Mouse (Mus musculus): ENCODE measurements around the gene Srgn. TPM values are rescaled to one million over a fixed set of nuclear protein-coding genes. Genes with fewer than 3 reads are reported as not detected.

Gene Srgn
- polyA plus RNA-seq, 1 experiment from 2014 or later: 9.6 TPM

DNA sequence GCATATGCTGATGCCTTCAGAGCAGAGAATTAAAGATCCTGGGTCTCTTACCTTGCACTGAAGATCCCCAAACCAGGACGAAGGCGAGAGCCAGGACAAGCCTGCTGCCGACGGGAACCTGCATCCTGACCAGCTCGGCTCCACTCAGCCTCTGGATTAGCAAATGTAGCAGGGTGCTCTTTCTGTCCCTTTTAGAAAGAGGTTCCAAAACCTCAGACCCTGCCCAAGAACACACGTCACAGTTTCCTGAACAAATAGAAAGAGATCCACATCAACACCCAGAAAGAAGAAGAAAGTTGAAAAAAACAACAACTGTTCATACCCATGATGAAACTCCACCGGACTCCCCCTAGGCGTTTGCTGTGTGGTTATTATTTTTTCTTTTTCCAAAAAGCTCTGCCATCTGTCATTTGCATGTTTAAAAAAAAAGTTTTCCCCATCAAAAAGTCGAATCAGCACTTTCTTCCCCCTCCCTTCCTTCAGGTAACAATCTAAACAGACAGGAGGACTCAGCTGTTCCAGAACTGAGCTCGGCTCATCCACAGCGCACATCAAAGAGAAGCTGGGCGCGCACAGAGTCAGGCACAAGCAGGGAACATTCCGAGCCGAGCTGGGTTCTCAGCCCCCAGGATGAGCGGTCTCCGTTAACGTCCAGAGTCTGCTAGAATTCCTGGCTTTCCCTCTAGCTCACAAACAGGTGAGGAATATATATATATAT, 19.5 kb downstream of the Srgn start:
- Histone ChIP-seq H3K9ac (replicated peaks; ENCODE audit: low read length) (no peak overlapping the region; the same call in 1 of the 2 replicates), H3K27ac (ENCODE audit: low read length) (no peak overlapping the region)

DNA sequence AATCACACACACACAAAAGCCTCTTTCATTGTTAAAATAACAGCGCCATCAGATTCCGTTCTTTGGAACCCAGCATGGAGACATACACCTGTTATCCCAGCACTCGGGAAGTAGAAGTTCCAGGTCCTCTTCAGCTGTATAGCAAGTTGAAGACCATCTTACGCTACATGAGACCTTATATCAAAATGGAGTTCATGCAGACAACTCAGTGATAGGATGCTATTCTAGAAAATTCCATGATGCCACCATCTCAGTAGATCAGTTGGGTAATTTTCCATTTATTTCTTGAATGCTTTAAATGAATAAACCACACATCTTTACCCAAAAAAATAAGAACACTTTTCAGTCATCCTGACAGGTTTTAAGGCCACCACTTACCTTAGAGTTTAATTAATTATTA, 20.2 kb downstream of the Srgn start:
- no peak for ATAC-seq (ENCODE audit: low FRiP score, low TSS enrichment)
- Histone ChIP-seq H3K4me2 (replicated peaks; ENCODE audit: low read depth, low read length) (no peak overlapping the region), H3K36me3 (ENCODE audit: insufficient read depth, low read length) (no peaks in the 10 kb centered on the region), H3K4me3 (ENCODE audit: low read length) (no peak overlapping the region), H3K27ac (ENCODE audit: low read length) (no peak overlapping the region), H3K9me3 (ENCODE audit: low read length) (no peaks in the 10 kb centered on the region), H3K27me3 (ENCODE audit: insufficient read depth, low read length) (peaks cover 10% of the 10 kb centered on the region; the same call in 1 of the 2 replicates), H3K4me1 (ENCODE audit: insufficient read depth, low read length) (0 out of 2 replicates have a peak, but pooled peaks cover 3% of the 10 kb centered on the region), H3K9ac (replicated peaks; ENCODE audit: low read length) (no peak overlapping the region)
- 97% methylated on average over 4 of the region's 4 CpGs for WGBS

More for the DNA sequence above, 19.5 kb downstream of the Srgn start:
- H3K36me3 ChIP-seq (ENCODE audit: insufficient read depth, low read length): no peaks in the 10 kb centered on the region
- peak overlapping the region; percentile 38 for H3K4me3 ChIP-seq (ENCODE audit: low read length)
- WGBS: 13% methylated on average over 18 of the region's 18 CpGs
- H3K27me3 ChIP-seq (ENCODE audit: insufficient read depth, low read length): peaks cover 10% of the 10 kb centered on the region; the same call in 1 of the 2 replicates
- H3K9me3 ChIP-seq (ENCODE audit: low read length): no peaks in the 10 kb centered on the region
- ATAC-seq (ENCODE audit: low FRiP score, low TSS enrichment): no peak
- 0 out of 2 replicates have a peak, but pooled peaks cover 3% of the 10 kb centered on the region for H3K4me1 ChIP-seq (ENCODE audit: insufficient read depth, low read length)
- H3K4me2 ChIP-seq (replicated peaks; ENCODE audit: low read depth, low read length): peak overlapping the region; percentile 64

DNA sequence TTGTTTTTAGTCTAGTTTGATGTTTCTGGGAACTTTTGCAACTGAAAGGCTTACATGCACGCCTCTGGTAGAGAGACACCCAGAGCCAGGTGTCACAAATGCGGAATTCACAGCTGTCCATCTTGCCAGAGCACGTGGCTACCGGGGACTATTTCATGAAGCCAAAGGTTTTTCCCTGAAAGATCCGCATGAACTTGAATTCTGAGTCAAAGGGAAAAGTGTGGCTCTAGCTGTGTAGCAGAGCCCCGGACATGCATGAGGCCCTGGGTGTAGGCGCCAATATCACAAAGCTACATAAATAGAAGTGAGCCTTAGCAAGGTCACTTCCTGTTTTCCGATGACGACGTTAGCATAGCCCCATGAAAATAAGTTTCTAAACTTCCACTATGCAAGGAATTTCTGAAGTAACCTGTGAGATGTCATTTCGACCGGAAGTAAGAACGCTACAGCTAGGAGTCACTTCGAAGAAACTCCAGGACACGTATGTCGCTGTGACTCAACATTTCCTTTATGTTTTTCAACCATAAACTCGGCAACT, 21.2 kb downstream of the Srgn start:
- Histone ChIP-seq H3K36me3 (ENCODE audit: insufficient read depth, low read length) (no peaks in the 10 kb centered on the region), H3K27me3 (ENCODE audit: insufficient read depth, low read length) (peaks cover 10% of the 10 kb centered on the region; the same call in 1 of the 2 replicates), H3K9ac (replicated peaks; ENCODE audit: low read length) (no peak overlapping the region), H3K27ac (ENCODE audit: low read length) (no peak overlapping the region), H3K4me1 (ENCODE audit: insufficient read depth, low read length) (0 out of 2 replicates have a peak, but pooled peaks cover 3% of the 10 kb centered on the region), H3K4me3 (ENCODE audit: low read length) (no peak overlapping the region), H3K9me3 (ENCODE audit: low read length) (no peaks in the 10 kb centered on the region), H3K4me2 (replicated peaks; ENCODE audit: low read depth, low read length) (no peak overlapping the region)
- 76% methylated on average over 17 of the region's 17 CpGs for WGBS
- no peak for ATAC-seq (ENCODE audit: low FRiP score, low TSS enrichment)

DNA sequence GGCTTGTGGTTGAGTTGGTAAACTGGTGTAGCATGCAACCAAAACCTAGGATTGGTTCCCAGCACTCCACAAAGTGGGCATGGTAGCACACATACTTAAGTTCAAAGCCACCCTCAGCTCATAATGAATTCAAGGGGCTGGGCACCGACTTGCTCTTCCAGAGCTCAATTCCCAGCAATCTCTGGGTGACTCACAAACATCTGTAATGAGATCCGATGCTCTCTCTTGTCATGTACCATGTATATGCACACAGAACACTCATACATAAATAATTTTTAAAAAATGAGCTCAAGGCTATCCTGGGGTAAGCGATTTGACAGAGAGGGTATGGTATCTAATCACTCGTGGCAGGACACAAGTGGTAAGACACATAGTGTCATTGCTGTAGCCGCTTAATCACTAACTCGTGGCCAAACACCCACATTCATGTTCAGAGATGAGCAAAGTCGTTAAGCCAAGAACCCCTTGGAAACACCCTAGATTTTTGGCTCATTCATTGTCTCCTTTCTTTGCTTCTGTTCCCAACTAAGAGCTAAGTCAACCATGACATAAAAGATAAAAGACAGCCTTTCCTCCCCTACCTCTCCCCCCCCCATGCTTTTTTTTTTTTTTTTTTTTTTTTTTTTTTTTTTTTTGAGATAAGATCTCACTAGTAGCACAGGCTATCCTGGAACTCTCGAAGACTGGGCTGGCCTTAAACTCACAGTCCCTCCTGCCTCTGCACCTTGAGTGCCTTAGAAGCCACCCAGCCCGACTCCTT, 21.8 kb downstream of the Srgn start:
- H3K4me2 ChIP-seq (replicated peaks; ENCODE audit: low read depth, low read length): no peak overlapping the region
- H3K27ac ChIP-seq (ENCODE audit: low read length): no peak overlapping the region
- no peaks in the 10 kb centered on the region for H3K9me3 ChIP-seq (ENCODE audit: low read length)
- H3K4me1 ChIP-seq (ENCODE audit: insufficient read depth, low read length): 0 out of 2 replicates have a peak, but pooled peaks cover 3% of the 10 kb centered on the region
- no peak for ATAC-seq (ENCODE audit: low FRiP score, low TSS enrichment)
- no peak overlapping the region for H3K9ac ChIP-seq (replicated peaks; ENCODE audit: low read length)
- H3K27me3 ChIP-seq (ENCODE audit: insufficient read depth, low read length): peaks cover 10% of the 10 kb centered on the region; the same call in 1 of the 2 replicates
- WGBS: 84% methylated on average over 9 of the region's 9 CpGs
- H3K36me3 ChIP-seq (ENCODE audit: insufficient read depth, low read length): no peaks in the 10 kb centered on the region
- no peak overlapping the region for H3K4me3 ChIP-seq (ENCODE audit: low read length)

DNA sequence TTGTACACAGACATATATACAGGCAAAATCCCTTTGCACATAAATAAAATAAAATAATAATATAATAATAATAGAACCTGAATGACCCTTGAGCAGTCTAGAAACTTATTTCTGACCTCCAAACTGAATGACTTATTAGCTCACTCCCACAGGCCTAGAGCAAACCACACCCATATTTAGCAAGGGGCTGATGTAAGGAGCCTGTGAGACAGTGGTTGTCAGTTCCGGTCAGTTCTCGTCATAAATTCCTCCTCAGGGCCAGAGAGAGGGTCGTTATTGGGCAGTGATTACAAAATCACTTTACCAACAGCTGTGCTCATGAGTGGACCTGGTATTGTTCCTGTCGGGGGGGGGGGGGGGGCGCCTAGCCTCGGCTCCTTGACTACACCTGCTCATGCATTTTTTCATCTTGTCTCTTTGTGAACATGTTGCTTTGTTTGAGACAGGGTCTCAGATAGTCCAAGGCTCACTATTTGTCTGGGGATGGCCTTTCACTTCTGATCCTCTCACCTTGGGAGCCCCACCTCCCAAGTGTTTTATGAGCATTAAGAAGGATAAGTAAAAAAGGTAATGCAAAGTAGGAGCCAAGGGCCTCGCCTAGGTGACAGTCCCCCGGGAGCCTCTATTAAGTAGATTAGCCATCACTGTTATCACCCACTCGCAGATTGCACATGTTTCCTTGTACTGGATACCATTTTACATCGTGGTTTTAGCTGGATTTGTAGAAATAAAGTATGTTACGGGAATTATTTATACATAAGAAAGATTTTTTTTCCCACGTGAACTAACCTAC, 23.2 kb downstream of the Srgn start:
- no peaks in the 10 kb centered on the region for H3K36me3 ChIP-seq (ENCODE audit: insufficient read depth, low read length)
- H3K9ac ChIP-seq (replicated peaks; ENCODE audit: low read length): no peak overlapping the region
- H3K27ac ChIP-seq (ENCODE audit: low read length): no peak overlapping the region
- H3K4me1 ChIP-seq (ENCODE audit: insufficient read depth, low read length): 0 out of 2 replicates have a peak, but pooled peaks cover 3% of the 10 kb centered on the region
- no peak for ATAC-seq (ENCODE audit: low FRiP score, low TSS enrichment)
- H3K4me3 ChIP-seq (ENCODE audit: low read length): no peak overlapping the region
- peaks cover 9% of the 10 kb centered on the region; the same call in 1 of the 2 replicates for H3K27me3 ChIP-seq (ENCODE audit: insufficient read depth, low read length)
- H3K4me2 ChIP-seq (replicated peaks; ENCODE audit: low read depth, low read length): no peak overlapping the region
- 68% methylated on average over 12 of the region's 12 CpGs for WGBS
- no peaks in the 10 kb centered on the region for H3K9me3 ChIP-seq (ENCODE audit: low read length)

DNA sequence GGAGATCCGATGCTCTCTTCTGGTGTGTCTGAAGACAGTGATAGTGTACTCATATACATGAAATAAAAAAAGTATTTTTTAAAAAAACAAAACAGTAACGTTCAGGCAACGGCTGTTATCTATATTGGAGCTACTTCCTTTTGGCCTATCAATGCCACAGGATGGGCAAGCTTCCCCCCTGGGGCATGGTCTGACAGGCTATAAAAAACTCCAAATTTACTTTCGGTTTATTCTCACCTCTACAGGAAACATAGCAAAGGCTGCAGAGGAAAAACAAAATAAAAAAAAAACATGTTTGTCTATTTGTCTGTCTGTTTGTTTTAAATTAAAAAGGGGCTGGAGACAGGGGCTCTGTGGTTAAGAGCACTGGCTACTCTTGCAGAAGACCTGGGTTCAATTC, 23.9 kb downstream of the Srgn start:
- no peak overlapping the region for H3K4me2 ChIP-seq (replicated peaks; ENCODE audit: low read depth, low read length)
- no peaks in the 10 kb centered on the region for H3K36me3 ChIP-seq (ENCODE audit: insufficient read depth, low read length)
- H3K9ac ChIP-seq (replicated peaks; ENCODE audit: low read length): no peak overlapping the region
- no peak overlapping the region for H3K27ac ChIP-seq (ENCODE audit: low read length)
- 0 out of 2 replicates have a peak, but pooled peaks cover 2% of the 10 kb centered on the region for H3K4me1 ChIP-seq (ENCODE audit: insufficient read depth, low read length)
- H3K27me3 ChIP-seq (ENCODE audit: insufficient read depth, low read length): peaks cover 6% of the 10 kb centered on the region; the same call in 1 of the 2 replicates
- no peaks in the 10 kb centered on the region for H3K9me3 ChIP-seq (ENCODE audit: low read length)
- no peak for ATAC-seq (ENCODE audit: low FRiP score, low TSS enrichment)
- H3K4me3 ChIP-seq (ENCODE audit: low read length): no peak overlapping the region
- WGBS: 49% methylated on average over 4 of the region's 4 CpGs

DNA sequence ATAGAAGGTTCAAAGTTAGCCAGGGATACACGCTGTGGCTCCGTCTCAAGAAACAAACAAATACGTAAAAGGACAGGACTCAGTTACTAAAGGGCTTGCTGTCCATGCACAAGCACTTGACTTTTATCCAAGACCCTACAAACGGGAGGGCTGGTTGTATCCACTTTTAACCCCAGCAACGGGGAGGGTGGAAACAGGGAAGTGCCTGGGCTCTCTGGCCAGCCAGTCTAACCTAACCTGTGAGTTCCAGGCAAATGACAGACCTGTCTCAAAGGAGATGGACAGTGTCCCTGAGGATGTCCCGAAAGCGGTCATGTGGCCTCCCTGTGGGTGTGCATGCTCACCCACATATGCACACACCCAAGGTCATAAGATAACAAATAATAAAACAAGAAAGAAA, 25.3 kb downstream of the Srgn start:
- H3K9ac ChIP-seq (replicated peaks; ENCODE audit: low read length): no peak overlapping the region
- no peak overlapping the region for H3K27ac ChIP-seq (ENCODE audit: low read length)
- ATAC-seq (ENCODE audit: low FRiP score, low TSS enrichment): no peak
- no peak overlapping the region for H3K4me2 ChIP-seq (replicated peaks; ENCODE audit: low read depth, low read length)
- H3K27me3 ChIP-seq (ENCODE audit: insufficient read depth, low read length): peaks cover 1% of the 10 kb centered on the region; the same call in 1 of the 2 replicates
- 81% methylated on average over 7 of the region's 7 CpGs for WGBS
- no peaks in the 10 kb centered on the region for H3K36me3 ChIP-seq (ENCODE audit: insufficient read depth, low read length)
- H3K9me3 ChIP-seq (ENCODE audit: low read length): no peaks in the 10 kb centered on the region
- H3K4me3 ChIP-seq (ENCODE audit: low read length): no peak overlapping the region
- no peaks in the 10 kb centered on the region for H3K4me1 ChIP-seq (ENCODE audit: insufficient read depth, low read length)

DNA sequence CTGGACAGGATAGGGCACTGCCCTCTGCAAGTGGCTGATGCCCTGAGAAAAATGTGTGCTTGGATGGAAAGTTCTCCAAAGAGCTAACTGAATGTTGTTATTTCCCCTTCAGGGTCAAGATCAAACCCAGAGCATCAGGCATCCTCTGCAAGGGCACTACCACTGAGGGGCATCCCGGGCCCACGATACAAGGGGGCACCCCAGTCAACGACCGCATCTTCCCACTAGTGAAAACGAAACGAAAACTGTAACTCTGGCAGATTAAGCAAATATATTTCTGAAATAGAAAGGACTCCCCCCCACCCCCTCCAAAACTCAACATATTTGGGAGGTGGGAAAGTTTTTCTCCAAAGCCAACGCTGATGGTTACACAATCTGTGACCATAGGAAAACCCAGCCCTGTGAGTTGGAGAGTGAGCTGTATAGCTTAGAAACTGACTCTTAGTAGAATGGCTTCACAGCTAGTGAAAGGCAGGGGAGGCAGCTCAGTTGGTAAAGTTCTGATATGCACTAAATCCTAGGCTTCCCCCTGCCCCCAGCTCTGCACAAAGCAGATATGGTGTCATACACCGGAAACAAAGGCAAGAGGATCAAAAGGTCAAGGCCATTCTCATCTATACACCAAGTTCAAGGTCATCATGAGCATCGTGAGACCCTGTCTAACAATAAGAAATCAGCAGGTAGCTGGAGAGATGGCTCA, 26.2 kb downstream of the Srgn start:
- Histone ChIP-seq H3K4me2 (replicated peaks; ENCODE audit: low read depth, low read length) (no peak overlapping the region), H3K9ac (replicated peaks; ENCODE audit: low read length) (no peak overlapping the region), H3K27me3 (ENCODE audit: insufficient read depth, low read length) (no peaks in the 10 kb centered on the region), H3K36me3 (ENCODE audit: insufficient read depth, low read length) (no peaks in the 10 kb centered on the region), H3K4me3 (ENCODE audit: low read length) (no peak overlapping the region), H3K4me1 (ENCODE audit: insufficient read depth, low read length) (no peaks in the 10 kb centered on the region), H3K9me3 (ENCODE audit: low read length) (no peaks in the 10 kb centered on the region), H3K27ac (ENCODE audit: low read length) (no peak overlapping the region)
- ATAC-seq (ENCODE audit: low FRiP score, low TSS enrichment): no peak
- WGBS: 87% methylated on average over 9 of the region's 9 CpGs
